Mouse (Mus musculus) bone marrow macrophage, adult 2 months (primary cell): Measurements from ENCODE around the gene Lcn3.

Experiments
- CTCF ChIP-seq: IDR thresholded peaks from 2 replicates; pipeline ENCODE4 v1.5.1; 2012; ENCODE audit warnings: low read depth, mild to moderate bottlenecking, low read length, moderate library complexity
- POLR2A ChIP-seq: IDR thresholded peaks from 2 replicates; pipeline ENCODE4 v1.6.1; 2012; ENCODE audit warnings: mild to moderate bottlenecking, low read depth, low read length, borderline replicate concordance

- TF ChIP-seq CTCF (no peak), POLR2A (no peak)
Observed at GRCm38 (mm10) chr2:25717222-25717621, 48.1 kb upstream of the Lcn3 start.
